Mouse (Mus musculus): Measurements from ENCODE around the gene A830005F24Rik.
A peak's percentile ranks its signal among the peaks of the same experiment; 100 is the strongest.
"Not testable (repeated sequence)": the region's sequence is repeated elsewhere in the genome, so short reads cannot be mapped to it uniquely, and the experiment has no call there.

The A830005F24Rik gene

DNA sequence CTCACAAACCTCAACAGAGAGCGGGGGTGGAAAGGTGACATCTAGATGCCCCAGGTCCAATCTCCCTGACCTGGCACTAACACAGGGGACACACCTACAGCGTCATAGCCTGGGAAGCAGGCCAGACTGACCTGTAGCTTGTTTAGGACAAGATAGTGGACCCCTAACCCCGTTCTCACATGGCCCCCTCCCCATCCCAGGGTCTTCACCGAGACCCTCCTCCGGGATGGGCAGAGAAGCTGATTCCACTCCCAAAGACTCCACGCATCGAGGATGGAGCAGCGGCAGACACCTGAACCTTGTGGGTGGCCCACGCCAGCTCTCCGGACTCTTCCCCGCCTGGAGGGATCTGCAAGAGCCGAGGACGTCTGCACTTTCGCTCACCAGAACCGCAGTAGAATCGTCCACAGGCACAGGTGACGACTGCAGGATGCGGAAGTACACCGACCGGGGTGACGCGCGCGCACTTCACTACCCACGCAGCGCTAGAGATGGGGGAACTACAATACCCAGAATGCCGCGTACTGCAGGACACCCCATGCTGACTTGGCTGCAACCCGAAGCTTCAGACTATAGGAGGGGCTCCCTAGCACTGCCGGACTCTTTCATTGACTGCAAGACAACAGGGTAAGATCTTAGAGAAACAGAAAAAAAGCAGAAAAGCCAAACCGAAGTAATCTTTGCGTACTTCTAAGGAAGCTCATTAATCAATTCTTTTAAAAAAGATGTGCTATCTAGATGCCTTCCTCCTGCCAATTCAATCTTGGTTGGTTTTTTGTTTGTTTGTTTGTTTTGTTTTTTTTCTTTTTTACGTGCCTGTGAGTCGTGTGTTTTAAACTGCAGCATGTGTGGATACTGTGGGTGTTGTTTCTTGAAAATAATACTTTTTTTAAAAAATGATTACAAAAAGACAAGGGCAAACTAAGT is at the start of gene A830005F24Rik, which contains the start of gene Zfp169:
Gene A830005F24Rik, plus strand, starts transcription at position 568 of the 927 bp plus-strand sequence.
Gene Zfp169, minus strand, starts transcription at position 449 of the 927 bp plus-strand sequence.
- peak; percentile 85 to 87 for DNase-seq

DNA sequence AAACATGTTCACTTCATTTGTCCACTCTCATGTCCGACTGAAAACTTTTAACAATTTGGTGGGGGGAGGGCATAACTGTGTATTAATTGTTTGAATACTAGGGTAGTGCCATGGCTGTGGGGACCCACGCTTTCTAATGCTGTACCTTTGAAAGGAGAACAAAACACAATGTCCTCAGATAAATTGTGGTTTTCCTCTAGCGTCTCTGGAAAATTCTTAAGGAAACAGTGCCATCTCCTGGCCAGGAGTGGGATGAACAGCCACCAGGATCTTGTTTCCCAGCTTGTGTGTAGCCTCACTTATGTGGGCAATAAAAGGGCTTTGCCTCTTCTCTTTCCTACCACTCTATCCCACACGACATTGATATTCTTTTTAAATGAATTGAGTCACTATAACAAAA is 49.2 kb upstream of the A830005F24Rik start:
- peak; percentile 23 to 71 for DNase-seq

DNA sequence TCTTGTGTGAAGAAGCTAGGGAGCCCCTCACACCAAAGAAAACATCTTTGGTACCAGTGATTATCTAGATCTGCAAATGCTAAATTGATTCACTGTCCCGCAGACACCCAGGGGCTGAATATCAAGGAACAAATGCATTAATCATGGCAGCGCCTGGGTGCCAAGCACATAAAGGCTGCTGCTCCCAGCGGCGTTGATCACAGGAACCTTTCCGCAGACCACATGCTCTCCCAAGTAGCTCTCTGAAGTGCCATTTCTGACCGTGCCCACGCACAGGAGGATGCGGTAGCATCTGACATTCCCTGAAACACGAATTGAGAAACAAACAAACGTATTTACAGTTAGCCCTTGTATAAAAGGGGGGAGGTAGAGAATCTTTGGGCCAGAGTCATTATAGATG is 47.2 kb upstream of the A830005F24Rik start:
- DNase-seq, result no peak

DNA sequence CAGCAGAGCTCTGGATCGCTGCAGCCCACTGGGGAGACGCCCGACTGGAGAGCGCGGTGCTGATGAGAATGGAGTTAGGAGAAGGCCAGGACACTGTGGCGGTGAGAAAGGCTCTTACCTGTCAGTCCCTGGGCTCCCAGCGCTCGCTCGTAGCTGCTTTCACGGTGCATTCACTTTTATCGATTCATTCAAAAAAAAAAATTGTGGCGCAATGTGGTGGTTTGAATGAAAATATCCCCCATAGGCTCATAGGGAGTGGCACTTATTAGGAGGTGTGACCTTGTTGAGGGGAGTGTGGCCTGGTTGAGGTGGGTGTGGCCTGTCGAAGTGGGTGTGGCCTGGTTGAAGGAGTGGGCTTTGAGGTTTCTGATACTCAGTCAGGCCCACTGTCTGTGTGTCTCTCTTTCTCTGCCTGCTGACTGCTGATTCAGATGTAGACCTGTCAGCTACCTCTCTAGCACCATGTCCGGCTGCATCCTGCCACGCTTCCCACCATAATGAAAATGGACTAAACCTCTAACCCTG is 44.7 kb upstream of the A830005F24Rik start:
- no peak for DNase-seq

DNA sequence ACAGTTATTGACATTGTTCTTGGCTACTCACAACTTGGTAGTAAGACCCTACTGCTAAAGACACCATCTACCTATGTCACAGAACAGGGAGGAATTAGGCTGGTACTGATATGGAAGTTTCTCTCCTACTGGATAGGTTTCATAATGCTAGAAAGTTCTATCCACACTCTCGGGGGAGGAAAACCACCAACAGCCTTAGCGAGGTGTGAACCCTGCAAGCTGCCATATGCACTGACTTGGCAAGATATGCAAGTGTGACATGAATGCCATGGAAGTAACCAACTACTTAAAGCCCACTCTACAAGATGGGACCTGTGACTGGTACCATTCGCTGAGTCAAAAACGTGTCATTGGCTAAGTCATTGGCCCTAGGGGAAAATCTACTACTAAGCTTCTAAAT is 29.8 kb upstream of the A830005F24Rik start:
- no peak for DNase-seq

DNA sequence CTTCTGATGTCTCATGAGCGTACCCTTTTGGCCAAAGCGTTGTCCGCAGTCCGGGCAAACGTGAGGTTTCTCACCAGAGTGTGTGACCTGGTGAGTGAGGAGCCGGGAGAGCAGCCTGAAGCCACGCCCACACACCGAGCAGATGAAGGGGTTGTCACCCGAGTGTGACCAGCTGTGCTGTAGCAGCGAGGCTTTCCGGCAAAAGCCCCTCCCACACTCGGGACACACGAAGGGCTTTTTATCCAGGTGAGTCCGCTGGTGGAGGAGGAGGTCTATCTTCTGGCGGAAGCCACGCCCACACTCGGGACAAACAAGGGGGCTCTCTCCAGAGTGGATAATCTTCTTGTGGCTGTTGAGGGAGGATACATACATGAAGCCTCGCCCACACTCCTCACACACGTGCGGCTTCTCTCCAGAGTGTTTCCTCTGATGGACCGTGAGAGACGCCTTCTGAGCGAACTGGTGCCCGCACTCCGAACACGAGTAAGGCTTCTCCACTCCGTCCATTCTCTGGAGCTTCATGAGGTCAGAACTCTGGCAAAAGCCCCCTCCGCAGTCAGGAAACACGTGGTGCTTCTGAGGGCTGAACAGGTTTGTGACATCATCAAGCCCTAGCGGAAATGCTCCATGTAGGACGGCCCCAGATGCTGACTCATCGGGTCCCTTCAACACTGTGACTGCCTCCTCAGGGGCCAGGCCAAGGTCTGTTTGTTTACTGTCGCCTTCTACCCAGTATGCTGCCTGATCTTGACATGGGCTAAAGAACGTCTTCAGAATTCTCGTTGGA is 22.8 kb upstream of the A830005F24Rik start:
- DNase-seq, result no peak

DNA sequence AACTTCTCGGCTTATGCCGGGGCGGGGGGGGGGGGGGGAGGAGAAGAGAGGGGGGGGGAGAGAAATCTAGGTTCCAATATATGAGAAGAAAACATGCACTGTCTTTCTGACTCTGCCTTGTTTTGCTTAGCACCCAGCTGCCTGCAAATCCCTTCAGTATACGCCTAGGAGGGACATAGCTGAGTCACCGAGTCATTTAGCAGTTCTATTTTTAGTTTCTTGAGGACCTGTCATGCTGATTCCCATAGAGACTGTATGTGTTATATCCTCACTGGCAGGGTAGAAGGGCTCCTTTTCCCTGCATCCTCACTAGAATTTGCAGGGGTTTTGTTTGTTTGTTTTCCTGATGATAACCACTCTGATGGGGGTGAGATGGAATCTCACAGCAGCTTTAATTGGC is 20.2 kb upstream of the A830005F24Rik start:
- no peak for DNase-seq

DNA sequence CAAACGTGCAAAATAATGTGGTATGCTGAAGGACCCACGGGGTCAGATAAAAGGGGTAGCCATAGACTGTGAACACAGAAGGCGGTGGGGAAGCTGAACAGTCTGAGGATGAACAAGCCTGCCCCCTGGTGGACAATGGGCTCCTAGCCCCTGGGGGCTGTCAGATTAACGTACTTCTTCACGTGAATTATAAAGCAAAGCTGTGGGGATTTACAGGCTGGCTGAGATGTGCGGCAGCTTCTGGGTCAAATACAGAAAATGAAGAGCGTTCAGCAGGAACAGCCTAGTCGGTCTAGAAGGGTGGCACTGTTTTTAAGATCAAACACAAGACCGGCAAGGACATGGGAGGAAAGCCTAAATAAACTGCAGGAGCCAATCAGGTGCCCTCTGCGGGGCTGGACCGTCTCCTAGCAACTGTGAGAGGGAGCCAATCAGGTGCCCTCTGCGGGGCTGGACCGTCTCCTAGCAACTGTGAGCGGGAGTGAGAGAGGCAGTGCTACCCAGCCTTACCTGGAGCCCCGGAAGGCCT is 15.6 kb upstream of the A830005F24Rik start:
- DNase-seq, result peak; percentile 43 to 51

DNA sequence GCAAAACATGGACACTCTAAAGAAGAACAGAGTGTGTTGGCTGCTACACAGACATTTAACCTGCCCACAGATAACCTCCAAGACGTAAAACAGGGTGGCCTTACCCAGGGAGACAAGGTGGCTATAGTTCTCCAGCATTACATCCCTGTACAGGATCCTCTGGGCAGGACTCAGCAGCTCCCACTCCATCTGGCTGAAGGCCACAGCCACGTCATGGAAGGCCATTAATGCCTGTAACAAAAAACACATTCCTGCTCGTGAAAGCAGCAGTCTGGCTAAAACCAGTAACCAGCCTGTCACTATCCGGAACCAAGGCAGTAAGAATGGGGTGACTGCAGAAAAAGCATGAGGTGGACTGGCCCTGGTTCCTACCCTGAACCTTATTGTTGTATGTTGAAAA is 14.7 kb upstream of the A830005F24Rik start:
- peak; percentile 71 to 78 for DNase-seq

DNA sequence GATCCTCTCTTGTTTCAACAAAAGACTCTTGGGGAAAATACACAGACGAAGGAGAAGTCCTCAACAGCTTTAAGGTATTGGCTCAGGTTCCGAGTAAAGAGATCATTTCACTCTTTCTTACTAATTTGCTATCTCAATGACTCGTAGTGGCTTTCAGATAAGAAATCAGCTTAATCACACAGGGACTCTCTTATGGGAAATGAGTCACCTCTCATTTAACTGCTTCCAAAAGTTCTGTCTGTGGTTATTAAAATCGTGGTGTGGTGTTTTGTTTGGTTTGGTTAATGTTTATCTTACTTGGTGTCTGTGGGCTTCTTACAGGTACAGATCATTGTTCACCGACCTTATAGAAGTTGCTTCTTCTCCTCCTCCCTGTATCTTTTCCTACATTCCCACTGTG is 10.9 kb upstream of the A830005F24Rik start:
- no peak for DNase-seq

DNA sequence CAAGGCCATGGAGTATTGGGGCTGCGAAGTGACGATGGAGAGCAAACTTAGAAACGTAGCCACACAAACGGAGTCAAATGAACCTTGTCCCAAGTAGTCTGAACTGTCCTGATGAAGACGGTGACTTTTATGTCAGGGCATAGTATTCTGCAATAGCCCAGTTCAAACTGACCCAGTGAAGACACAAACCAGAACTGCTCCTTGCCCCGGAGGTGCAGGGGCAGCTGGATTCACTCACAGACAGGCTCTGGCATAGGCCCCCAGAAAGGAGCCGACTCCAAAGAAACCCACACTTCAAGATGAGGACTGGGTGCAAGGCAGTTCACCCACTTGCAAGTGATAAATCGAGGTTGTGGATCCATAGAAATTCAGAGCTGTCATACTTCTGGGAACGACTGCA is 4.7 kb upstream of the A830005F24Rik start:
- DNase-seq, result no peak

DNA sequence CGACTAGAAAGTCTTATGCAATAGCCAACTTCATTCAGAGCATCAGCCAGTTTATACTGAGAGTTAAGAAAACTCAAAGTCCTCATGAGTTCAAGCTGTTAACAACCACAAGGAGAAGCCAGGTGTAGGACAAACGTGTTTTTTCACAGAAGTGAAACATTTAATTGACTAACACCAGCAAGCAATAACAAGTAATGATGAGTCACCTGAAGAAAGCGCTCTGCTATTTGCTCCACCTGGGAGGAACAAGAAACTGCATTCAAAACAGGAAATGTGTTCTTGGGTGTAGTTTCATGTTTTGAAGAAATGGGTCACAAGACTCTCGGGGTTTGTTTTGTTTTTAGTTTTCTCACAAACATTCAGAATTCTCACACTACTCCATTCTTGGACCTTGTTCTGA is 2.5 kb downstream of the A830005F24Rik start:
- DNase-seq, result no peak

DNA sequence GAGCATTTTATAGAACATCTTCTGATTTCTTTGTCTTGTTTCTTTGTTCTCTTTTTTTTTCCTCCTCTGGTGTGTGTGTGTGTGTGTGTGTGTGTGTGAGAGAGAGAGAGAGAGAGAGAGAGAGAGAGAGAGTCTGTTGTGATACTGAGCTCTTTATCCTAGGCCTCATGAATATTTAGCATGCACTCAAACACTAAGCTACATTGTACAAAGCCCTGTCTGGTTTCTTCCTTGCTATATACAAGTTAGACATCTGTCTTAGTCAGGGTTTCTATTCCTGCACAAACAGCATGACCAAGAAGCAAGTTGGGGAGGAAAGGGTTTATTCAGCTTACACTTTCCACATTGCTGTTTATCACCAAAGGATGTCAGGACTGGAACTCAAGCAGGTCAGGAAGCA is 5.8 kb downstream of the A830005F24Rik start:
- DNase-seq, result not testable (repeated sequence)

DNA sequence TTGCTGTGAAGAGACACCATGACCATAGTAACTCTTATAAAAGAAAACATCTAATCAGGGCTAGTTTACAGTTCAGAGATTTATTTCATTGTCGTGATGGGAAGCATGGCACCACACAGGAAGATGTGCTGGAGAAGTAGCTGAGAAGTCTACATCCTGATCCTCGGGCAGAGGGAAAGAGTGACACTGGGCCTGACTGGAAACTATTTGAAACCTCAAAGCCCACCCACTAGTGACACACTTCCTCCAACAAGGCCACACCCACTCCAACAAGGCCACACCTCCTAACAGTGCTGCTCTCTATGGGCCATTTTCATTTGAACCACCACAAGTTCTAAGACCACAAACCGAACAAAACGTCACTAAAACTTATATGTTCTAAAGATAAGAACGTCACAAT is 12.4 kb downstream of the A830005F24Rik start:
- DNase-seq, result no peak

DNA sequence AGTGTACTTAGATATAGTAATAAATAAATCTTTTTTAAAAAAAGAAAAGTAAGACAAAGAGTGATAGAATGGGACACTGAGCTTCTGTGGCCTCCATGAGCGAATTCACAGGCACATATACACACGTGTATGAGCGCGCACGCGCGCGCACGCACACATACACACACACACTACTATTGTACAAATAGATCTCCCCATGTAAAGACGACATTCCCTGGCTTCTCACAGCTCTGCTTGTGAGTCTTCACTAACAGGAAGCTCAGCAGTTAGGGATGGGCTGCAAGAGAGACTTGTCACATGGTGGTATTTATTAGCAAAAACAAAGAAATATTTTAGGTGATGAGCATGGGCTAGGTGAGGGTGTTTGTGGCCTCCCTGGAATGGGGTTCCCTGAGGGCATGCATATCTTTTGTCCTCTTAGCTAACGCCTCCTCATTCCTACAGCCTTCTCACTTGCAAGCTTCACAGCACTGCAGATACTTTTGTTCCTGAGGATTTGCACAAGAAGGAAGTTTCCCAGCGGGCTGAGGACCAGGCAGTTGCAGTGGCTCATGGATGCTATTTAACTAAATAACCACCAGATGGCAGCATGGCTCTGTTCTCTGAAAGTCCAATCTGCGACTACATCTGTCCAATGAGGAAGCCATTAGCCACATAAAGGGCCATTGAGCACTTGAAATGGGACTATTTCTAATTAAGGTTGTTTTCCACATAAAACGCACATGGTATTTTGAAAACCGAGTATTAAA is 14.9 kb downstream of the A830005F24Rik start:
- DNase-seq, result peak; percentile 67 to 72

DNA sequence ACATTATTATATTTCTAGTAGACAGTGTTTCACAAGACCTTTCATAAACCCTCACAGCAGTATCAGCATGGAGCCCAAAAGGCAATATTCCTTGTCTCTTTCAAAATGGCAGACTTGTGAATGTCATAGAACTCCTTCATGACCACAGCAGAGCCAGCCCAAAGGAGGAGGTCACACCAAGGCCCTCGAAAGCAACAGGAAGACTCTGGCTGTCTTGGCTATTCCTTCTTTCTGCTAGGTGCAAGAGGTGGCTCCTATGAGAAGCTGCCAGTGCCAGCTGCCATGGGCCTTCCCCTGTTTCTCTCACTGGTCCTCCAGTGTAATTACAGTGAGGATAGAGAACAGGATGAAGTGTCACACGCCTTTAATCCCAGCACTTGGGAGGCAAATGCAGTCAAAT is 15.7 kb downstream of the A830005F24Rik start:
- DNase-seq, result no peak

DNA sequence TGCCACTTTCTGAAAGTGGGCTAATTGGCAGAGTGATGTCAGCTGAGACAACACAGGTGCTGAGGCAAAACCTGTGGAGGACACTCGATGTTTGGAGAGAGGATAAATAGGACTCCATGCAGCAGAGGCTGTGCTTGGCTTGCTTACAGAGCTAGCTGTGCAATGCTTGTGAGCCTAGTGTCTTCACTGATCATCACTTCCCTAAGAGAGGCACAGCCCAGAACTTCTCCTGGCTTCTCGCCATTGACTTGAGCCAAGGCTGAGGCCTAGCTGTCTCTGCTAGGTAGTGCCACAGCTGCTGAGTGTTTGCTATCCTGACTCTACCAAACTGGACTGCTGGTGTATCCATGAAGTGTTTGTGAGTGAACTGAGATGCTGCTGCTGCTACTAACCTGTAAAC is 17.3 kb downstream of the A830005F24Rik start:
- no peak for DNase-seq

DNA sequence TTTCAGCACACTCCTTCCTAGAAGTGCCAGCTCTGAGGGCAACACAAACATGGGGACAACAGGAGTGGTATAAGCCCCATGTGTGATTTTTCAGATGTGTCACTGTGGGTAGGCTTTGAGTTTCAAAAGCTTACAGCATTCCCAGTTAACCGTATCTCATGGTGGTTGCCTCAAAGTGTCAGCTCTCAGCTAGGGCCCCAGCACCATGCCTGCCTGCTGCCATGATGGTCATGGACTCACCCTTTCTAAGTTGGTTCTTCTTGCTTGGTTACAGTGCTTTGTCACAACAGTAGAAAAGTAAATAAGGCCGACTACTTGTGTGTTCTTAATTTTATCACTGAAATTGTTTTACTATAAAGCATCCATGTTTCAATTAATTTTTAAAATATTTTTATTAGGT is 18.1 kb downstream of the A830005F24Rik start:
- DNase-seq, result no peak

DNA sequence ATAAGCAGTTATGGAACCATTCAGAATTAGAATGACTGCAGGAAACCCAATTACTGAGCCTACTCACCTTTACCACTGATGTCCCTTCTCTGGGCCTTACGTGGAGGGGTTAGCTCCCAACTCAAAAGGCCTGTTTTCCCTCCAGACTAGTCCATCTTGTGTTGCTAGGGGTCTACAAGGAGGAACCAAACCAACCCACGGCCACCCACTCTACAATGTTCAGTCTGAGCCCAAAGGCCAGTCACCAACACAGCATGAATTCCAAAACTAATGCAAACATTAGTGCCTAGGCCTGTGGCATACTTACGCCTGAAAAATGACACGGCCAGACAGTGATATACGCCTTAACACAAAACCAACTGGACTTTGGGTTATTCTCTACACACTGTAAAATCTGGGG is 20.1 kb downstream of the A830005F24Rik start:
- DNase-seq, result no peak

DNA sequence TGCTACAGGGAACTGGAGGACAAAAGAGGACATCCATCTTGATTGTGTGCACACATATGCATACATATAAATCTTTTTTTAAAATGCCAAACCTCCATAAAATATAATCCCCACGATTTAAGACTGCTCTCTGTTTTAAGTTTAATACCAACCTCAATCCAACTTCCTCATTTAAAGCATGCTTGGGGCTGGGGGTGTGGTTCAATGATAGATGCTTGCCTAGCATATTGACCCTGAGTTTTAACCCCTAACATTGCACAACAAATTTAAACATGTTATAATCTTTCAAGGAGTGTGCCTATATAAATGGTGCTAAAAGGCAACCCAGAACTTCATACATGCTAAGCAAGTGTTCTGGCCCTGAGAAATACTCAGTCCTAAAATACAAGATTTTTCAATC is 27.1 kb downstream of the A830005F24Rik start:
- no peak for DNase-seq

DNA sequence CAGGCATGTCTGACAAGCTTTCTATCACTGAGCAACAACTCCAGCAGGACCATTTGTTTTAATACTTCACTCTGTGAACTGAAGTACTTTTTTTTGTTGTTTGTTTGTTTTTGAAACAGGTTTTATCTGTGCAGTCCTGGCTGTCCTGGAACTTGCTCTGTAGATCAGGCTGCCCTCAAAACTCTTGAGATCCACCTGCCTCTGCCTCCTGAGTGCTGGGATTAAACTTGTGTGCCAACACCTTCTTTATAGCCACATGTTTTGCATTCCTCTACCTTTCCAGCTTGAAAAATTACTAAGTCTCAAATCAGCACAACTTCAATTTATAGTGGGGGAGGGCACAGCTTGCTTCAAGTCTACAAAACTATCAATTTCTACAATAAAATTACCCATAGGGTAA is 31.0 kb downstream of the A830005F24Rik start:
- no peak for DNase-seq

DNA sequence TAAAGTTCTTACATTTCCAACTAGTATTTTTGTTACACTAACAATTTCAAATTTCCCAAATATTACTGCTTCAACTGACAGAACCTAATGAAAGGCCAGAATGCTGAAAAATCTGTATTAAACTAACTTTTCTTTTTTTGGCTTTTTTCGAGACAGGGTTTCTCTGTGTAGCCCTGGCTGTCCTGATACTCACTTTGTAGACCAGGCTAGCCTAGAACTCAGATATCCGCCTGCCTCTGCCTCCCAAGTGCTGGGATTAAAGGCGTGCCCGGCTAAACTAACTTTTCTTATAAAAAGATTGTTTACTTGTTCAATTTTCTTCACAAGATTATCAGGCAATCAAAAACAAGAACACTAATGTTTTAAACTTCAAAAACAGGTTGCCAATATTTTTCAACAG is 31.5 kb downstream of the A830005F24Rik start:
- no peak for DNase-seq
